Mouse (Mus musculus) ovary, postnatal 36 days (tissue): ENCODE data around the gene Map4k4.

Source experiments
- DNase-seq: peaks from one replicate; pipeline ENCODE4 v3.0.0; 2022; ENCODE audit warnings: low spot score, mixed read lengths

Map4k4 gene

GRCm38 (mm10) chr1:39898686-39899085, 2.0 kb upstream of the Map4k4 start:
- no peak for DNase-seq

GRCm38 (mm10) chr1:39901063-39901811, 524 bp downstream of the Map4k4 start:
- peak; percentile 64 for DNase-seq

- peak; percentile 33 for DNase-seq
Observed at GRCm38 (mm10) chr1:39901851-39902703, 1.4 kb downstream of the Map4k4 start.

- no peak for DNase-seq
Observed at GRCm38 (mm10) chr1:39902704-39903151, 2.0 kb downstream of the Map4k4 start.

- DNase-seq: no peak
Observed at GRCm38 (mm10) chr1:39904720-39905119, 4.0 kb downstream of the Map4k4 start.

- DNase-seq: no peak
Observed at GRCm38 (mm10) chr1:39906921-39907320, 6.2 kb downstream of the Map4k4 start.

- DNase-seq: no peak
Observed at GRCm38 (mm10) chr1:39908976-39909375, 8.3 kb downstream of the Map4k4 start.

GRCm38 (mm10) chr1:39911446-39911845, 10.7 kb downstream of the Map4k4 start:
- DNase-seq: peak; percentile 39

GRCm38 (mm10) chr1:39913256-39913655, 12.5 kb downstream of the Map4k4 start:
- no peak for DNase-seq

GRCm38 (mm10) chr1:39916144-39916543, 15.4 kb downstream of the Map4k4 start:
- no peak for DNase-seq

- no peak for DNase-seq
Observed at GRCm38 (mm10) chr1:39917855-39918516, 17.3 kb downstream of the Map4k4 start.

GRCm38 (mm10) chr1:39918517-39919115, 17.9 kb downstream of the Map4k4 start:
- DNase-seq: no peak

- DNase-seq: no peak
Observed at GRCm38 (mm10) chr1:39920616-39921015, 19.9 kb downstream of the Map4k4 start.

GRCm38 (mm10) chr1:39921996-39922395, 21.3 kb downstream of the Map4k4 start:
- DNase-seq: no peak

GRCm38 (mm10) chr1:39922714-39923113, 22.0 kb downstream of the Map4k4 start:
- DNase-seq: no peak

GRCm38 (mm10) chr1:39923395-39924337, 23.0 kb downstream of the Map4k4 start:
- no peak for DNase-seq

GRCm38 (mm10) chr1:39931055-39931454, 30.3 kb downstream of the Map4k4 start:
- DNase-seq: no peak

- no peak for DNase-seq
Observed at GRCm38 (mm10) chr1:39932216-39932739, 31.6 kb downstream of the Map4k4 start.

- DNase-seq: no peak
Observed at GRCm38 (mm10) chr1:39932922-39933321, 32.2 kb downstream of the Map4k4 start.

- no peak for DNase-seq
Observed at GRCm38 (mm10) chr1:39934954-39935353, 34.2 kb downstream of the Map4k4 start.

- DNase-seq: no peak
Observed at GRCm38 (mm10) chr1:39935616-39936015, 34.9 kb downstream of the Map4k4 start.
